In genomic region chr5:106589670-106590069, GRCm38 (mm10) we compare ENCODE assay signal across 29 mouse cellular contexts. TPM values are rescaled to one million over a fixed set of nuclear protein-coding genes. Genes with fewer than 3 reads are reported as not detected.
DNase-seq lines count a peak whose midpoint lies in the region; ATAC-seq and TF ChIP-seq lines count a peak whose summit lies in the region.
"Had no signal": no experiment of that assay in that cellular context is flagged by ENCODE, and none has a peak within 500 bp of the region (broad histone marks: within the 10 kb centered on the region; RNA-seq: fewer than 3 reads in every experiment).

No protein-coding gene starts in this region.

- H3K79me3 ChIP-seq in C2C12 (ENCODE audit: low read depth) = no peaks in the 10 kb centered on the region

- peak; percentile 9 for DNase-seq in kidney, postnatal 14 days
- no peak for DNase-seq in kidney, adult 8-10 months
- no peak for DNase-seq in MEL (ENCODE audit: low read depth, low spot score)
- no peak for DNase-seq in liver, embryonic 11.5 days (ENCODE audit: low spot score)
- DNase-seq in gastrocnemius, postnatal 25 days = no peak
- DNase-seq: adrenal gland, postnatal 10 days; cerebellum, adult 11 months; cerebellum, postnatal 36 days; gastrocnemius, adult 2 months; heart, adult 18-20 months had no signal

- H3K27ac ChIP-seq in MEL (ENCODE audit: control insufficient read depth, low read depth, low read length) = no peak overlapping the region
- no peak overlapping the region for H3K27ac ChIP-seq in liver, embryonic 11.5 days (ENCODE audit: low read depth, low read length)
- H3K27ac ChIP-seq: gastrocnemius, adult 2 months; heart, embryonic 13.5 days; hindbrain, embryonic 14.5 days; limb, embryonic 13.5 days; liver, embryonic 14.5 days; lung, embryonic 15.5 days; midbrain, embryonic 13.5 days had no signal

- no peak for TF ChIP-seq POLR2A in MEL (IDR thresholded peaks at IDR 0.05; ENCODE audit: control insufficient read depth in 1 of 2, insufficient read depth in 1 of 2, low read depth in 1 of 2, low read length in 2 of 2, poor library complexity in 1 of 2)

- H3K9me3 ChIP-seq in MEL (replicated peaks; ENCODE audit: insufficient read depth, low read length) = no peaks in the 10 kb centered on the region
- H3K9me3 ChIP-seq in liver, embryonic 11.5 days (ENCODE audit: control insufficient read depth, low read length) = no peaks in the 10 kb centered on the region
- H3K9me3 ChIP-seq: limb, embryonic 13.5 days; lung, embryonic 15.5 days; midbrain, embryonic 13.5 days had no signal

- no peak for TF ChIP-seq RAD21 in MEL (IDR thresholded peaks at IDR 0.05; ENCODE audit: low read depth, low read length)

- whole genome bisulfite sequencing in liver, embryonic 11.5 days = 89% methylated on average over 11 of the region's 11 CpGs

- H3K9ac ChIP-seq in MEL (ENCODE audit: control insufficient read depth, low read depth, low read length, poor library complexity, severe bottlenecking) = no peak overlapping the region
- H3K9ac ChIP-seq in liver, embryonic 11.5 days (ENCODE audit: low read depth, low read length) = no peak overlapping the region
- H3K9ac ChIP-seq: heart, embryonic 13.5 days; hindbrain, embryonic 14.5 days; limb, embryonic 13.5 days; liver, embryonic 14.5 days; lung, embryonic 15.5 days; midbrain, embryonic 13.5 days had no signal

- no peak for TF ChIP-seq CTCF in C2C12 (IDR thresholded peaks at IDR 0.05; ENCODE audit: control insufficient read depth, insufficient read depth, insufficient read length)
- TF ChIP-seq CTCF in MEL (IDR thresholded peaks at IDR 0.05 in 2 of 3, conservative IDR thresholded peaks at IDR 0.05 in 1 of 3; ENCODE audit: control insufficient read depth in 1 of 3, insufficient read depth in 1 of 3, low read depth in 2 of 3, low read length in 3 of 3, poor library complexity in 1 of 3, severe bottlenecking in 1 of 3) = no peak

- H3K79me2 ChIP-seq in C2C12 (ENCODE audit: control insufficient read depth, insufficient read depth) = no peaks in the 10 kb centered on the region
- no peaks in the 10 kb centered on the region for H3K79me2 ChIP-seq in MEL (ENCODE audit: control insufficient read depth, insufficient read depth, low read length, poor library complexity)

- 0 out of 2 replicates have a peak, but pooled peaks have one; percentile 27 for ATAC-seq in monocyte, adult 5-6 weeks (replicated peaks; ENCODE audit: insufficient number of reproducible peaks, low FRiP score, low TSS enrichment, poor library complexity, severe bottlenecking)
- no peak for ATAC-seq in liver, embryonic 11.5 days (replicated peaks; ENCODE audit: low FRiP score)
- ATAC-seq: CD4-positive, CD25-positive, alpha-beta regulatory T cell, adult 4 months; midbrain, embryonic 13.5 days had no signal

- H3K27me3 ChIP-seq in C2C12 (ENCODE audit: control insufficient read depth, insufficient read depth, insufficient read length) (no peaks in the 10 kb centered on the region), MEL (ENCODE audit: control insufficient read depth in 1 of 2, insufficient read depth in 2 of 2, low read length in 2 of 2) (no peaks in the 10 kb centered on the region)
- H3K27me3 ChIP-seq in liver, embryonic 11.5 days (replicated peaks; ENCODE audit: control insufficient read depth, insufficient read depth, low read length) = no peaks in the 10 kb centered on the region
- H3K27me3 ChIP-seq: heart, embryonic 13.5 days; limb, embryonic 13.5 days; lung, embryonic 15.5 days; midbrain, embryonic 13.5 days had no signal

- no peak for TF ChIP-seq EP300 in MEL (IDR thresholded peaks at IDR 0.05; ENCODE audit: low read depth in 1 of 2, low read length in 2 of 2)

- no peak overlapping the region for H3ac ChIP-seq in C2C12 (ENCODE audit: control insufficient read depth, insufficient read length, low read depth)

- no peak overlapping the region for H3K4me2 ChIP-seq in liver, embryonic 11.5 days
- H3K4me2 ChIP-seq: heart, embryonic 13.5 days; hindbrain, embryonic 14.5 days; limb, embryonic 13.5 days; lung, embryonic 15.5 days; midbrain, embryonic 13.5 days had no signal

- H3K36me3 ChIP-seq in C2C12 (ENCODE audit: control insufficient read depth, insufficient read depth) (peaks cover 9% of the 10 kb centered on the region), MEL (ENCODE audit: control insufficient read depth in 1 of 2, insufficient read depth in 2 of 2, low read length in 2 of 2) (no peaks in the 10 kb centered on the region)
- H3K36me3 ChIP-seq in liver, embryonic 11.5 days (ENCODE audit: control insufficient read depth, insufficient read depth, low read length) = no peaks in the 10 kb centered on the region

- H3K4me1 ChIP-seq in MEL (ENCODE audit: control insufficient read depth in 1 of 2, insufficient read depth in 2 of 2, low read length in 2 of 2) = no peaks in the 10 kb centered on the region
- no peaks in the 10 kb centered on the region for H3K4me1 ChIP-seq in liver, embryonic 11.5 days (replicated peaks; ENCODE audit: control insufficient read depth, insufficient read depth, low read length)
- H3K4me1 ChIP-seq: limb, embryonic 13.5 days; lung, embryonic 15.5 days; midbrain, embryonic 13.5 days had no signal

- H3K4me3 ChIP-seq in C2C12 (ENCODE audit: insufficient read depth, poor library complexity, severe bottlenecking) (no peak overlapping the region), MEL (ENCODE audit: control insufficient read depth in 1 of 2, insufficient read depth in 1 of 2, low read depth in 2 of 2, low read length in 2 of 2) (no peak overlapping the region)
- no peak overlapping the region for H3K4me3 ChIP-seq in liver, embryonic 11.5 days (ENCODE audit: low read depth, low read length)
- H3K4me3 ChIP-seq: gastrocnemius, adult 2 months; heart, embryonic 13.5 days; limb, embryonic 13.5 days; lung, embryonic 15.5 days; midbrain, embryonic 13.5 days; myocyte had no signal

TF ChIP-seq in C2C12, 6 proteins besides CTCF, POLR2A, EP300 and RAD21:
- TF ChIP-seq MYOD1 (IDR thresholded peaks at IDR 0.05; ENCODE audit: control insufficient read depth, insufficient read length, low read depth) (no peak), USF1 (IDR thresholded peaks at IDR 0.05; ENCODE audit: low read depth) (peak; percentile 13), MAX (IDR thresholded peaks at IDR 0.05) (no peak), FOSL1 (IDR thresholded peaks at IDR 0.05; ENCODE audit: insufficient read depth, low read length, poor library complexity, severe bottlenecking) (no peak), CEBPB (IDR thresholded peaks at IDR 0.05; ENCODE audit: low read depth) (no peak)

TF ChIP-seq in MEL, 35 proteins besides CTCF, POLR2A, EP300 and RAD21:
- TF ChIP-seq USF2 (IDR thresholded peaks at IDR 0.05; ENCODE audit: borderline replicate concordance in 1 of 2, insufficient read depth in 1 of 2, low read depth in 1 of 2, low read length in 2 of 2) (0 out of 4 replicates have a peak, but pooled peaks of 1 of the 2 experiments have one; percentile 41), NRF1 (IDR thresholded peaks at IDR 0.05; ENCODE audit: insufficient read depth, low read depth, low read length, poor library complexity, severe bottlenecking) (no peak), USF1 (IDR thresholded peaks at IDR 0.05; ENCODE audit: low read depth, low read length) (peak; percentile 74), ZKSCAN1 (IDR thresholded peaks at IDR 0.05; ENCODE audit: low read depth, low read length) (no peak)

RNA-seq across cellular contexts. Expression of gene Gm17304, which starts 19.2 kb away (rescaled TPM):
- not detected for polyA plus RNA-seq in C2C12 (2012; fragmentation: generic; extraction: Trizol)
- not detected in 2 replicates for total RNA-seq in MEL (2012; rRNA removed)
- polyA plus RNA-seq in MEL (2012; ENCODE audit: insufficient read depth in 1 of 2, insufficient read length in 2 of 2, low read depth in 1 of 2, low replicate concordance in 2 of 2, missing spikeins in 1 of 2) = not detected
- total RNA-seq in monocyte, adult 5-6 weeks (2017) = not detected in 3 replicates
- polyA plus RNA-seq in liver, embryonic 11.5 days (2014; fragmentation: Nextera tagmentation; extraction: Ambion mirVana) = not detected in 2 replicates
- total RNA-seq in gastrocnemius, postnatal 25 days (2021) = not detected
- total RNA-seq: adrenal gland, postnatal 10 days; gastrocnemius, adult 2 months; heart, adult 18-20 months; heart, postnatal 25 days; layer of hippocampus, postnatal 14 days had no signal
- polyA plus RNA-seq: brain, embryonic 14.5 days; CD4-positive, CD25-positive, alpha-beta regulatory T cell, adult 4 months; forebrain, embryonic 11.5 days; heart, embryonic 13.5 days; hindbrain, embryonic 14.5 days; intestine, embryonic 14.5 days; large intestine, adult 2 months; limb, embryonic 13.5 days; liver, embryonic 14.5 days; lung, embryonic 15.5 days; midbrain, embryonic 13.5 days; myocyte; neural tube, embryonic 14.5 days; stomach, embryonic 14.5 days; thymus, postnatal 0 days had no signal
